Mouse (Mus musculus) cerebellum, adult 2 months (tissue): ENCODE data around the gene Uckl1.

Source experiments
- CTCF ChIP-seq: fragments of 200-500 bp; IDR thresholded peaks from 2 replicates; pipeline ENCODE4 v1.5.1; 2011; ENCODE audit warnings: low read depth, mild to moderate bottlenecking, control low read depth, low read length, moderate library complexity, borderline replicate concordance; ENCODE audit not compliant: insufficient read depth
- POLR2A ChIP-seq: fragments of 200-500 bp; IDR thresholded peaks from 2 replicates; pipeline ENCODE4 v1.6.1; 2011; ENCODE audit warnings: low read length, control low read depth, borderline replicate concordance; ENCODE audit not compliant: insufficient read depth

GRCm38 (mm10) chr2:181592231-181593041, 7.7 kb upstream of the Uckl1 start, which contains the start of gene Zfp512b:
- TF ChIP-seq CTCF: no peak
- TF ChIP-seq POLR2A: peak; percentile 45
